Mouse (Mus musculus): Measurements from ENCODE around the gene Edn2. TPM values are rescaled to one million over a fixed set of nuclear protein-coding genes. Genes with fewer than 3 reads are reported as not detected.

The Edn2 gene
- polyA plus RNA-seq, 1 experiment, result not detected

DNA sequence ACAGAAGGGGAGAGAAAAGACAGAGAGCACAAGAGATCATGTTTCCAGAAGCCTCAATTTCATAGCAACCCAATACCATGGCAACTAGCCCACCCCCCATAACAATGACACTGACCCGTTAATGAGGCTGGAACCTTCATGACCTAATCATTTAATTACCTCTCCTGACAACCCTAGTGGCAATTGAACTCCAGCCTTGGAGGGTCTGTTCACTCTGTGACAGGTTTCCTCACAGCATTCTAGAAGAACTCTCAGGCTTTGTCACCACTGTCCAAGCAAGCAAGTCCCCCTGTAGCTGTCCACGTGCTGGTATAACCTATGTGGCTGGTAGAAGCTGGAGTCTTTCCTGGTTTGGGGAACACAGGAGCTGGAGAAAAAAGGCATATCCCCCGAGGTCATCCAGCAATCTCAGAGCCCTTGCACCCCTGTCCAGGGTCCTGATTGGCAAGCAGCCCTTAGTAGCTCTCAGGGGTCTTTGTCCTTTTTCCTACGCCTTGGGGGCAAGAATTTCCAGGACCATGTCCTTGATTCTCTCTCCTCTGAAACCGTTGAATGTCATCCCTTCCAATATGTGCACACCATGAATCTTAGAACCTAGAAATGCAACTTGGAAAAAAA is 23.5 kb downstream of the Edn2 start:
- no peak for TF ChIP-seq GATA1 (IDR thresholded peaks at IDR 0.05; ENCODE audit: low read length)

DNA sequence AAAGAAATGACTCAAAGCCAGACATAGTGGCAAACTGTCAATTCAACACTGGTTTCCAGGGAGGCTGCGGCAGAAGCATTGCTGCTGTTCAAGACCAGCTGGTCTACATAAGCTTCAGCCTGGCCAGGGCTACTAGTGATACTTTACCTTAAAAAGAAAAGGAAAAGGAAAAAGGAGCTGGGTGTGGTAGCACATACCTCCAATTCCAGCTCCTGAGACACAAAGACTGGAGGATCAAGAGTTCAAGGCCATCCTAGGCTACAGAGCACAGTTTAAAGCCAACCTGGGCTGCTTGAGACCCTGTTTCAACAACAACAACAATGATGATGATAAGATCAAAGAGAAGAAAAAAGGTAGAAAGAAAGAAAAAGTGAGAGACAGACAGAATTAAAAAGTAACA is 25.4 kb downstream of the Edn2 start:
- no peak for TF ChIP-seq GATA1 (IDR thresholded peaks at IDR 0.05; ENCODE audit: low read length)

DNA sequence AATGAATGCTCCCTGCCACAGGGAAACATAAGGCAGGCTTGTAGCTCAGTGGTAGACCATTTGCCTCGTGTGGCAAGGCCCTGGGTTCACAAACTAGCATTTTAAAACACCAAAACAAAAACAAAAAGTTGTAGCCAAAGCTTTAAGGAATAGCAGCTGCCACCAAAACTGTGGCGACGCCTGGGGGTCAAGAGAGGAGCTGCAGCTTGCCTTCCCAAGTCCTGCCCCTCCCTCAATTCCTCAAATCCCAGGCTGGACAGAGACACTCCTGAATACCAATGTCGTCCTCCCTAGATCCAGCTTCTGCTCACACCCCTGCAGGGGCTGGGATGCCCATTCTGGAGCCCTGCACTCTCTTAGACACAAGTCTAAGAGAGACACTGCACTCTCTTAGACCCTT is 25.9 kb downstream of the Edn2 start:
- no peak for TF ChIP-seq GATA1 (IDR thresholded peaks at IDR 0.05; ENCODE audit: low read length)

GRCm38 (mm10) chr4:120188204-120188603 is 27.2 kb downstream of the Edn2 start:
- TF ChIP-seq GATA1 (IDR thresholded peaks at IDR 0.05; ENCODE audit: low read length), result no peak

- no peak for TF ChIP-seq GATA1 (IDR thresholded peaks at IDR 0.05; ENCODE audit: low read length)
These were observed 27.7 kb downstream of the Edn2 start for GRCm38 (mm10) chr4:120188651-120189161.

GRCm38 (mm10) chr4:120189941-120190340 is 28.9 kb downstream of the Edn2 start:
- TF ChIP-seq GATA1 (IDR thresholded peaks at IDR 0.05; ENCODE audit: low read length), result no peak

GRCm38 (mm10) chr4:120191987-120192386 is 31.0 kb downstream of the Edn2 start:
- TF ChIP-seq GATA1 (IDR thresholded peaks at IDR 0.05; ENCODE audit: low read length), result no peak

GRCm38 (mm10) chr4:120194026-120194425 is 33.0 kb downstream of the Edn2 start:
- no peak for TF ChIP-seq GATA1 (IDR thresholded peaks at IDR 0.05; ENCODE audit: low read length)

- TF ChIP-seq GATA1 (IDR thresholded peaks at IDR 0.05; ENCODE audit: low read length), result no peak
These were observed 34.0 kb downstream of the Edn2 start for GRCm38 (mm10) chr4:120194965-120195364.

DNA sequence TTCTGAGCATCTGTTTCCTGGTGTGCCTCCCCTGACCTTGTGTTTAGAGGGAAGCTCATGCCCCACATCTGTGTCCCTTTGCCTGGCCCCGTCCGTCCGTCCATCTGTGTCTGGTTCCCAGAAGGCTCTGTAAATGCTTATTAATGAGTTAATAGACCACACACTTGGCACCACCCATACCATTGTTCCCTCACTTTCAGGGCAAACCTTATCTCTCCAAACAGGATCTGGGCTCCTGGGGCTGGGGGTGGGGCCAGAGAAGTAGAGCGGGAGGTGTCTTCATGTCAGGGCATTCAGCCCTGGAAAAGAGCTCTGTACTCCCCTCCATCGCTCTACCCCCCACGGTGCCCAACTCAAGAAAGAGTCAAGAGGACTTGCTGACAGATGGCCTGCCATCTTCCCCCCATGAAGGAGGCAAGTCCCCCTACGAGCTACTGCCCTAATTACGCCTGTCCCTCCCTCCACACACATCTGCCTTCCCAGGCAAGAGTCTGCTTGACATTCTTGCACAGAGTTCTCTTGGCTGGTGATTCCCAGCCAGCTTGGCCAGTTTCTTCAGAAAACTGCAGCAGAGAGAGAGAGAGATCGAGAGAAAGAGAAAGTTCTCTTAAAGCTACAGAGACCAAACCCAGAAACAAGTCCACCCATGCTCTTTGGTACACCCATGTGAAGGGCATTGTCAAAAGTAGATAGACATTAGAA is 38.3 kb downstream of the Edn2 start:
- no peak for TF ChIP-seq GATA1 (IDR thresholded peaks at IDR 0.05; ENCODE audit: low read length)

DNA sequence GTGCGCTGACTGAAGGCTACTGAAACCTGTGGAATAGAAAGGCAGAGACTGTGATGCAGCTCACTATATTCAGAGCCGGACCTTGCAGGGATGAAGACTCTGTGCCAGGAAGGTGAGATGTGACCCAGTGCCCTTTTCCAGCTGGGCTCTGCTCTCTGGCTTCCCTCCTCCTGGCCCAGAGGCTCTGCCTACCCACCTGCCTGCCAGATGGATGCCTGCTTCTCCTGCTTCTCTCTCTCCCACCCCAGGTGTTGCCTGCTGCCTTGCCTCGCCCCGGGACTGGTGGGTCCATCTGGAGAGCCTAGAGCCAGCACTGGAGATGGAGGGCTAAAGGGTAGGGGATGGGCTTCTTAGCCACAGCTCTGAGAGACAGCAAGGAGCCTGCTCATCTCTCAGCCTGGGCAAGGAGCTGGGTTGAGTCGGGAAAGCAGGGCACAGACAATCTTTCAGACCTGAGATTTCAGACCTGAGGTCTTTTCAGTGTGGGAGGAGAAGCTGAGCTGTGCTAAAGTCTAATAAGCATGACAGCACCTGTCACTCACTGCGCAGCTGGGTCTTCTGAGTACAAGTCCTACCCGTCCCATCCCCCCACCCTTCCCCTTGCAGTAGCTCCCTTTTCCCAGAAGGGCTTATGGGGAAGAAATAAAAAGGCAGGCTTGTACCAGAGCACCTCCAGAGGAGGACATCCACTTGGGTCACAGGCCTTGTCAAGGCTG is 39.7 kb downstream of the Edn2 start:
- TF ChIP-seq GATA1 (IDR thresholded peaks at IDR 0.05; ENCODE audit: low read length), result no peak

GRCm38 (mm10) chr4:120204357-120204942 is 43.4 kb downstream of the Edn2 start:
- no peak for TF ChIP-seq GATA1 (IDR thresholded peaks at IDR 0.05; ENCODE audit: low read length)

DNA sequence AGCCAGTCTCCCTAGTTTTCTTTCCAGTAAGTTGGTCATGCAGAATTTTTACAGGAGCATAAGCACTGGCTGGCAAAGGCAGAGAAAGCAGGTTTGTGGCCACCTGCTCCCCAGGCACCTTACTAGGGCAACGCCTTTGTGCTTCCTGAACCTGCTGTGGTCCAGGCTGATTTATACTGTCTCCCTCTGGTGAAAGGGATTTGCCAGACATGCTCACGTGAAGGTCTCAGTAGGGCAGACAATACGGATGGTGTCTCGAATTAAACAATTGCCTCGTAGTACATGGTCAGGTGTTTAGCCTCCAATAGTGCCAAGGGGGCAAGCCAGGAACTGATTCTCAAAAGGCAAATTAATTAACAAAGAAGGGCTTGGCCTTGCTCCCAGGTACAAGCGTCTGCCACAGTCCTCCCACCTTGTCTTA is 45.5 kb downstream of the Edn2 start:
- no peak for TF ChIP-seq GATA1 (IDR thresholded peaks at IDR 0.05; ENCODE audit: low read length)

GRCm38 (mm10) chr4:120212080-120212479 is 51.1 kb downstream of the Edn2 start:
- TF ChIP-seq GATA1 (IDR thresholded peaks at IDR 0.05; ENCODE audit: low read length), result no peak

DNA sequence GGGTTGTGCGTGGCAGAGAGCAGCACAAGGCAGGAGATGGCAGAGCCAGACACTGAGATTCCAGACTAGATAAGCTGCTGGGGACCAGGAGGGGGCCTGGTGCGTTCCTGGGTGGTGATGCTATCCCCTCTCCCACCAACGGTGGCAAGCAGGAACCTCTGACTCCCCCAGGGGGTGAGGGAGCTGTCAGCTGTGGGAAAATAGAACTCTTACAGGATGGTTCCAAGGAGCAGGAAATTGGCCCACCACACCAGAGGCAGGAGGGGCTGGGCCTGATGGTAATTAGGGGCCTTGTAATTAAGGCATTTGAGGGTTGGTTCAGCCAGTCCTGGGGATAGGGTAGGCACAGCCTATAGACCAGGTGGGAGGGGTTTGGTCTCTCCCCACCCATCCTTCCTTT is 51.8 kb downstream of the Edn2 start:
- no peak for TF ChIP-seq GATA1 (IDR thresholded peaks at IDR 0.05; ENCODE audit: low read length)

Measured in G1E-ER4 (cell line).